Mouse (Mus musculus) liver, adult 2 months (tissue): ENCODE data around the gene Cldn8. TPM values are rescaled to one million over a fixed set of nuclear protein-coding genes. Genes with fewer than 3 reads are reported as not detected.
A peak's percentile ranks its signal among the peaks of the same experiment; 100 is the strongest.

Experiments
- DNase-seq: peaks from one replicate; pipeline ENCODE4 v3.0.0-alpha.2; 2011; ENCODE audit warnings: low read depth, low spot score; ENCODE audit errors: extremely low read depth
- H3K27ac ChIP-seq: fragments of 200-500 bp; replicated peaks from 2 replicates; pipeline ENCODE4 v1.5.1; 2012; ENCODE audit warnings: low read depth, mild to moderate bottlenecking, control low read depth, inconsistent platforms, low read length; ENCODE audit not compliant: insufficient read depth
- H3K27me3 ChIP-seq: fragments of 200-500 bp; 2 replicates; pipeline ENCODE4 v1.6.1; 2012; ENCODE audit warnings: mild to moderate bottlenecking, moderate library complexity, low read length, inconsistent platforms; ENCODE audit not compliant: control insufficient read depth, insufficient read depth
- H3K36me3 ChIP-seq: fragments of 200-500 bp; 2 replicates; pipeline ENCODE4 v1.6.1; 2012; ENCODE audit warnings: low read length, inconsistent platforms; ENCODE audit not compliant: control insufficient read depth, insufficient read depth
- H3K4me1 ChIP-seq: fragments of 200-500 bp; 2 replicates; pipeline ENCODE4 v1.6.1; 2011; ENCODE audit warnings: low read length; ENCODE audit not compliant: control insufficient read depth, insufficient read depth
- H3K4me3 ChIP-seq: fragments of 200-500 bp; 2 replicates; pipeline ENCODE4 v1.5.1; 2011; ENCODE audit warnings: low read depth, mild to moderate bottlenecking, control low read depth, low read length, moderate library complexity; ENCODE audit not compliant: insufficient read depth
- H3K79me2 ChIP-seq: fragments of 200-500 bp; 2 replicates; pipeline ENCODE4 v1.6.1; 2012; ENCODE audit warnings: inconsistent platforms, mild to moderate bottlenecking, low read length, moderate library complexity; ENCODE audit not compliant: control insufficient read depth, insufficient read depth
- H3K9ac ChIP-seq: fragments of 200-500 bp; 2 replicates; pipeline ENCODE4 v1.6.1; 2012; ENCODE audit warnings: low read depth, mild to moderate bottlenecking, control low read depth, inconsistent platforms, low read length
- CTCF ChIP-seq: fragments of 200-500 bp; IDR thresholded peaks from 2 replicates; pipeline ENCODE4 v1.5.1; 2011; ENCODE audit warnings: low read depth, low read length, control low read depth
- POLR2A ChIP-seq: fragments of 200-500 bp; IDR thresholded peaks from 2 replicates; pipeline ENCODE4 v1.6.1; 2011; ENCODE audit warnings: low read length, control low read depth; ENCODE audit not compliant: insufficient read depth; ENCODE audit errors: extremely low read depth
- WGBS: fragments of 180-500 bp; shearing (Covaris S2); methylation state at CpG from one replicate; pipeline ENCODE4 v1.1.7; 2018; 5-methylcytosine and 5-hydroxymethylcytosine counted together
- polyA plus RNA-seq: library from polyadenylated mRNA; depleted of rRNA; stranded (reverse); fragments of >200 nt; gene quantifications from 2 replicates; pipeline ENCODE4 v1.2.3, GENCODE M21; 2012
- total RNA-seq: library from RNA; depleted of rRNA; stranded (reverse); fragments of >200 nt; gene quantifications from 2 replicates; pipeline ENCODE4 v1.2.3, GENCODE M21; 2014

Cldn8 gene
- total and polyA plus RNA-seq, 2 experiments = 0.05 to 0.37 TPM

- Histone ChIP-seq H3K9ac (no peak overlapping the region), H3K36me3 (no peaks in the 10 kb centered on the region), H3K27ac (no peak overlapping the region), H3K27me3 (no peaks in the 10 kb centered on the region), H3K4me3 (no peak overlapping the region), H3K4me1 (no peaks in the 10 kb centered on the region), H3K79me2 (no peaks in the 10 kb centered on the region)
- no peak for DNase-seq
- 63% methylated on average over 16 of the region's 16 CpGs for WGBS
- TF ChIP-seq POLR2A (no peak), CTCF (no peak)
Observed at GRCm38 (mm10) chr16:88599504-88600237, 36.7 kb upstream of the Cldn8 start.

GRCm38 (mm10) chr16:88592758-88593157 lies 29.8 kb upstream of the Cldn8 start:
- no peak overlapping the region for H3K4me3 ChIP-seq
- H3K27ac ChIP-seq = no peak overlapping the region
- TF ChIP-seq CTCF (no peak), POLR2A (no peak)
- no peaks in the 10 kb centered on the region for H3K36me3 ChIP-seq
- H3K9ac ChIP-seq = no peak overlapping the region
- no peaks in the 10 kb centered on the region for H3K4me1 ChIP-seq
- H3K27me3 ChIP-seq = no peaks in the 10 kb centered on the region
- H3K79me2 ChIP-seq = no peaks in the 10 kb centered on the region
- peak; percentile 23 for DNase-seq

DNA sequence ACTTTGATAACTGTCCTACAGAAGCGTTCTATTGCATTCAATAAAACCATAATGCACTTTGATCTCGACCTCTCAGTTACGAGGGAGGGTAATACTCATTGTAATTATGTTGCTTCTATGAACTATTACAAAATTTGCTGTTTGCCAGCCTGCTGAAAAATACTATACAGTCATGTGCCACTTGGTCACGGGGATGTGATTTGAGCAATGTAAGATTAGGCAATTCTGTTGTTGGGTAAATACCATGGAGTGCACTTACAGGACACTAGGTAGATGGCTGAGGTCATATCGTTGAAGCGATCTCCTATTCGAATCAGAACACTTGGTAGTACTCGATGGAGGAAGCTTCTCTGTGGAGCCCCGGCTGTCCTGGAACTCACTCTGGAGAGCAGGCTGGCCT lies 20.4 kb upstream of the Cldn8 start:
- Histone ChIP-seq H3K9ac (no peak overlapping the region), H3K27me3 (no peaks in the 10 kb centered on the region), H3K36me3 (no peaks in the 10 kb centered on the region), H3K4me3 (no peak overlapping the region), H3K79me2 (no peaks in the 10 kb centered on the region), H3K4me1 (no peaks in the 10 kb centered on the region), H3K27ac (no peak overlapping the region)
- TF ChIP-seq CTCF (no peak), POLR2A (no peak)
- peak; percentile 80 for DNase-seq
- WGBS = 53% methylated on average over 9 of the region's 9 CpGs

DNA sequence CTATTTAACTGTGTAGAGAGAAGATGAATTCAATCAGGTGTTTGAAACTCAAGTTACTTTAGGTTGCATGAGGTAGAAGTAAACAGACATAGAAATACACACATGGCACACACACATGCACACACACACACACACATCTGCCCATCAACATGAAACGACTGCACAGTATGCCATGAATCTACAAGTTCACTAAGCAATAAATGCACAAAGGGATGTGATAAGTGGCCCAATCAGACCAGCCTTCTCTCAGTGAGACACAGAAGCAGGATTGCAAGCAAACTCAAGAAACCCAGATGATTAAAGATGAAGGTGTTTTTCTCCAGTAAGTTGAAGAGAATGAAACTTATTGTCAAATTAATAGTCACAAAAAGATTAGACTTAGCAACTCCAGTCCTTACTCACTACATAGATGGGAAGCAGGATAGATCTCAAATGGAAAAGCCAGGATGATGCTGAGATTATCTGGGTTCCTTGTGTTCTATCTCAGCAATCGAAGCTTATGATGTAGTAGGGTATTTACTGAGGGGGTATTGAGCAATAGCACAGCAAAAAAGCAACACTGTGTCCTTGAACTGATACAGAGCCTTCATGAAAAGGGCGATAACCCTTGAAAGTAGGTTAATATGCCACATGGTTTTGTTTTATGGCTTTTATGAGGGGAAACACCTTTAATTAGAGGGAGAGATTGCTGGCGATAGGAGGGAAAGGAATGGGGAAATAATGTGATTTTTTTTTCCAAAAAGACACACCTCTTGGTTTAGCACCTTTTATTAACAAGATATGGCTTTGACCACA lies 13.1 kb upstream of the Cldn8 start:
- Histone ChIP-seq H3K27me3 (no peaks in the 10 kb centered on the region), H3K36me3 (no peaks in the 10 kb centered on the region), H3K79me2 (no peaks in the 10 kb centered on the region), H3K4me1 (no peaks in the 10 kb centered on the region; the same call in 1 of the 2 replicates), H3K9ac (no peak overlapping the region), H3K27ac (no peak overlapping the region), H3K4me3 (no peak overlapping the region)
- 41% methylated on average over 4 of the region's 4 CpGs for WGBS
- peak; percentile 68 for DNase-seq
- TF ChIP-seq CTCF (no peak), POLR2A (no peak)

- H3K79me2 ChIP-seq = no peaks in the 10 kb centered on the region
- 85% methylated on average over 5 of the region's 5 CpGs for WGBS
- no peak overlapping the region for H3K27ac ChIP-seq
- H3K36me3 ChIP-seq = no peaks in the 10 kb centered on the region
- no peaks in the 10 kb centered on the region; the same call in 1 of the 2 replicates for H3K4me1 ChIP-seq
- TF ChIP-seq CTCF (no peak), POLR2A (no peak)
- DNase-seq = no peak
- H3K4me3 ChIP-seq = no peak overlapping the region
- H3K27me3 ChIP-seq = no peaks in the 10 kb centered on the region
- no peak overlapping the region for H3K9ac ChIP-seq
Observed at GRCm38 (mm10) chr16:88572904-88573404, 10.0 kb upstream of the Cldn8 start.
